Mouse (Mus musculus): Measurements from ENCODE around the gene Mycbp. TPM values are rescaled to one million over a fixed set of nuclear protein-coding genes. Genes with fewer than 3 reads are reported as not detected.

The Mycbp gene
- 6.2 and 8.0 TPM in 2 replicates for total RNA-seq (2023)

DNA sequence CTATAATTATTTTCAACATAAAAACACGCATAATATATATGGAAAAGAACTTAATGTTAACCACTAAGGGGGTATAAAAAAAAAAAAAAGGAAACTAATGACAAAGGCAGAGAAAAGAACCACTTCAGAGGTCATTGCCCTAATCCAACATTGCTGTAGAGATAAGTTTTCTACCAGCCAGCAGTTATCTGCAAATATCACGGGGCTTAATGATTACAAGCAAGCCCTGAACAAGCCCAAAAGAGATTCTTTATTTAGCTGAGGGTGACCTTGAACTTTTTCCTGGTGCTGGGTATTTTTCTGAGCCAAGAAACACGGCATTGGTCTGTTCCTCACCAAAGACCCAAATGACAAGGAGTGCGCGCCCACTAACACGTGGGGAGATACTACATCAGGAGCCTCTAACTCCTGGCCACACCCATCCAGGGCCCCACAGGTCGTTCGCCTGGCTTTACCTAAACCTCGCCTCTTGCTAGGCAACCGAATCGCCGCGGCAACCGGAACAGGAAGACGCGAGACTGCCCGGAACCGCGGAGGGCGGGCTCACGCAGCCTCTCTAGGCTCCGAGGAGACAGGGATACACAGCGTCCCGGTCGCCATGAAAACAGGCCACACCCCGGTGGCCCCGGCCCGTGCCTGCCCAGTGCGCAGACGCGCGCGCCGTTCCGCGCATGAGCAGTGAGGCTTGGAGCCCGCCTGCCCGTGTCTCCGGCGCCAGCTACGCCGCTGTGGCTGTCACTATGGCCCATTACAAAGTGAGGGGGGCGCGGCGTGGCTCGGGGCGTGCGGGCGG is at the start of gene Mycbp:
Gene Mycbp (plus strand): TSS at position 500 of the 793 bp plus-strand sequence.

GRCm38 (mm10) chr4:123859379-123859778 is 45.3 kb upstream of the Mycbp start, which contains the start of gene 4933427I04Rik:
Gene 4933427I04Rik, plus strand, starts transcription at chr4:123859679.

GRCm38 (mm10) chr4:123916748-123917547 is 12.3 kb downstream of the Mycbp start, which contains the start of gene Rragc:
Gene Rragc, plus strand, starts transcription at chr4:123917446.

GRCm38 (mm10) chr4:123917548-123918140 is 13.0 kb downstream of the Mycbp start, which contains the start of gene 4930535I16Rik:
Gene 4930535I16Rik, minus strand, starts transcription at chr4:123918022.

Other genes with a start within 250 kb of the Mycbp start
- gene Macf1, start 220.5 kb upstream of the Mycbp start, total RNA-seq (2023) = 158 and 196 TPM in 2 replicates
- gene Ndufs5, start 186.6 kb upstream of the Mycbp start, total RNA-seq (2023) = 25.7 and 34.0 TPM in 2 replicates
- gene Akirin1, start 154.5 kb upstream of the Mycbp start, total RNA-seq (2023) = 62.0 and 69.2 TPM in 2 replicates
- gene Rhbdl2, start 117.0 kb upstream of the Mycbp start, total RNA-seq (2023) = not detected in 2 replicates
- not detected in 2 replicates for gene 4933427I04Rik, start 45.2 kb upstream of the Mycbp start, total RNA-seq (2023)
- 61.1 and 63.0 TPM in 2 replicates for gene Rragc, start 12.6 kb downstream of the Mycbp start, total RNA-seq (2023)
- gene 4930535I16Rik, start 13.2 kb downstream of the Mycbp start, total RNA-seq (2023) = 1.7 TPM in 1 of 2 replicates, not detected in the other